Mouse (Mus musculus) 3134 (cell line): ENCODE data around the gene Btbd35f8.
"Not testable (repeated sequence)": the region's sequence is repeated elsewhere in the genome, so short reads cannot be mapped to it uniquely, and the experiment has no call there.

Experiments
- DNase-seq: peaks from one replicate; pipeline ENCODE4 v3.0.0-alpha.2; 2011; ENCODE audit warnings: low spot score; ENCODE audit not compliant: insufficient read length; ENCODE audit errors: extremely low read depth

Gene Btbd35f8

GRCm38 (mm10) chrX:34450224-34450623, at the start of gene Btbd35f8:
TSS of gene Btbd35f8 (plus strand) at chrX:34450524.
- not testable (repeated sequence) for DNase-seq
